Mouse (Mus musculus) adrenal gland, adult 8-10 months (tissue): ENCODE data around the gene Siah2. TPM values are rescaled to one million over a fixed set of nuclear protein-coding genes. Genes with fewer than 3 reads are reported as not detected.

Experiments used
- DNase-seq: peaks from one replicate; pipeline ENCODE4 v3.0.0; 2022
- total RNA-seq, 4 experiments: library from RNA; stranded (reverse); gene quantifications; 2 replicates each; pipeline ENCODE4 v1.2.4; 2022

The Siah2 gene
- 10 to 100 TPM; 14.2 to 23.9 (median 15.3) TPM for total RNA-seq

- DNase-seq, result peak; percentile 90
These were observed at the start of gene Siah2 for GRCm38 (mm10) chr3:58691997-58692721. Gene Siah2, minus strand, starts transcription at chr3:58692400.

GRCm38 (mm10) chr3:58739536-58739935 is 47.3 kb upstream of the Siah2 start:
- DNase-seq, result no peak

DNA sequence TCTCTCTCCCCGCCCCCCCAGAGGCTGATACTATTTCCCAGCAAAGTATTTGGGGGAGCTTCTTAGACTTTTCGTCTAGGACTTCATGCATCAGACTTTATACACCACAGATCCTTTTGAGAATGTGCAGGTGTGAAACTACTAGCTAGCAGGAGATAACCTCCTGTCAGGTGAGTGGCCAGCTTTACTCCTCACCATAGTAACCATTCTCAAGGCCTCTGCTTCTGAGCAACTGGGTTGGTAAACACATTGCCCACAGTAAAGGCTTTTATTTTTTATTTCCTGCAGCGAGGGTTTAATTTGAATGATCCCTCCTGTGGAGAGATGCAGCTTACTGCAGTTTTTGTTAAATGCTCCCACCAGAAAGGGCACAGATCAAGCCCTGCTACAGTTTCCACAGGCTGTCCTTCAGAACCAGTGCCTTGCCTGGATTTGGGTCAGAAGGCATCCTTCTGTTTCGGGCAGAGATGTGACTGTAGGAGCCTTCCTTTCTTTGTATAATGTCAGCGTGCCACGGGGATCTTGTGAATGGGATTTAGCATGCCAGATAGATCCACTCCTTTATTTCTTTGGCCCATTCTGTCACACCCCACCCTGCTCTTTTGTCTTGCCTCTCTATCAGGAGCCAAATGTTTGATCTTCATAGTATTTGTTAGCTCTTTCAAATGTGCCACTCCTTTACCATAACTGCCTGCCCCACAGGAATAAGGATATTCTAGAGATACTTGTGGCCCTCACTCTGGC is 46.3 kb upstream of the Siah2 start:
- DNase-seq, result no peak

DNA sequence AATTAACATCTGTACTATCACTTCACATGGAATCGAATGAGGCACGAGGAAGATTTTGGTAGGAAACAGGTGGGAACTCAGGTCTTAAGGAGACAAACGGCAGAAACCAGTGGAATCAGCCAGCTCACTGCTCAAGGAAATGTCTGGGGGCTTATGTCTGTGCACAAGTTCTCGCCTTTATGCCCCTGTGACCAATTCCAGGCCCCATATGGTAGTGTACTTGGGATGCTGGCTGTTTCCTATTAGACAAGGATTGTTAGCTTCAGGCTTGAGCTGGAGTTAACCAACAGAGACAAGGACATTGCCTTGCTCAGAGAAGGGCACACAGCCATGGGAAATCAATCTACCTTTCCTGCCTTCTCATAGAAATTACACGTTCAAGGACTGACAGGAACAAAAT is 39.3 kb upstream of the Siah2 start:
- no peak for DNase-seq

GRCm38 (mm10) chr3:58730580-58730979 is 38.4 kb upstream of the Siah2 start:
- no peak for DNase-seq

DNA sequence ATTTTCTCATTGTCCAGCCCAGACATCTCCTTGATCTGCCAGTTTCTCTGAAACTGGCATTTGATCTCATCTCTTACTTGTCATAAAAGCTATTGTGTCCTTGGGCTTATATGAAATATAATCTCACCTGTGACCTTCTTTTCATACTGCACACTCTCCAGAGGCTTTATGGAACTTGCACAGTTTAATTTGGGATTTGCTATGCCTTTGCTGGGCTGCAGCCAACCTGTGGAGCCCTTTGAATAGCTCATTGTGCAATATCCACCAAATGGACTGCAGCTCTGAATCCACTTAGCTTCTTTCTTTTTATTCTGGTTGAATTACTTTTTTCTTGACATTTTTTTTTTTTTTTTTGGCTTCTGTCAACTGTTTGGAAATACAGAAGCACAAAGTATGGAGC is 37.3 kb upstream of the Siah2 start:
- no peak for DNase-seq

DNA sequence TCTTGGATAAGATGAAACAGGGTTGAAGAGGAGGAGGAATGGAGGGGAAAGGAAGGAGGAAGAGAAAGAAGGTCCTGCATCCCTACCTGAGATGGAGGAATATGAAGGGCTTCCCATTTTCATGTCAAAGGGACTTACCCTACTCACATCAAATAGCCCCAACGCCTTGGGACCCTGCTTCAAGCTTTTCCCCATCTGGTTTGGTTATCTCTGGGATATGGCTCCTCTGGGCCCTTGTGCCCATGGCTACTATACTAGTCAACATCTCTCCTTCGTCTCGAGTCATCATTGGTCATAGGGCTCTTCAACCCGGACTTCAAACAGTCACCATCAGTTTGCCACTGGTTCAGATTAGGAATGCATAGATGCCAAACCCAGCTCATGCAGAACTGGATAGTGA is 35.4 kb upstream of the Siah2 start:
- DNase-seq, result no peak

- DNase-seq, result no peak
These were observed 34.8 kb upstream of the Siah2 start for GRCm38 (mm10) chr3:58727012-58727411.

DNA sequence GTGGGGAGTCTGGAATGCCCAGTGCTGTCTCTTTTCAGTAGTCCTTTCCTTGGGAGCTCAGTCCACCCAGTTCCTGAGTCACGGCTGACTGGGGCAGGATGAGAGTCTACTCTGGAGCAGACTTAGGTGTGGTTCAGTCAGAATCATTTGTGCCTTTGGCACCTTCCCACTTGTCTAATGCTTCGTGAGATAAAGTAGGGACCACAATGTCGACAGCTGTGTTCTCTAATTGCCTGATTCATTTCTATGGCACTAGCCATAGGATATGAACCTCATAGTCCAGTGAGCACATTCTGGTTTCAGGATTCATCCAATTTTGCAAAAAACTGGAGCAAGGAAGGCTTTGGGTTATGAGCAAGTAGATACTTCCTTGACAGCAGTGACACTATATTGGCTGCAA is 34.2 kb upstream of the Siah2 start:
- DNase-seq, result no peak

DNA sequence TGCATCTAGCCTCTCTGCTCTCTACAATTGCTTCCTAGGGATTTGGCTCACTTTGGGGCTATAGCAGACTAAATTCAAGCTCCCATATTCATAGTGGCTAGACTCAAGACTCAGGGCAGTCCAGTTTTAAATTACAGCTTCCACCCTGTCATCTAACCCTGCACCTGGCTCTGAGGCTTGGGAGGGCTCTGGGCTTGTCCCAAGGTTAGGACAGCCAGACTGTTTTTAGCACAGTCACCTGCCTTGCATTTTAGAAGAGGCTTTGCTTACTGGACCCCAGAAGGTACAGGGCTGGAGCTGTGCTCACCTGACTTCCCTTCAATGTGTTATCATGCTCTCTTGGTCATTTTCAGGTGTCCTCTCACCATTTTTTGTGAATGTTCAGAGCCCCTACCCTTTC is 32.6 kb upstream of the Siah2 start:
- DNase-seq, result no peak

- no peak for DNase-seq
These were observed 31.5 kb upstream of the Siah2 start for GRCm38 (mm10) chr3:58723656-58724055.

DNA sequence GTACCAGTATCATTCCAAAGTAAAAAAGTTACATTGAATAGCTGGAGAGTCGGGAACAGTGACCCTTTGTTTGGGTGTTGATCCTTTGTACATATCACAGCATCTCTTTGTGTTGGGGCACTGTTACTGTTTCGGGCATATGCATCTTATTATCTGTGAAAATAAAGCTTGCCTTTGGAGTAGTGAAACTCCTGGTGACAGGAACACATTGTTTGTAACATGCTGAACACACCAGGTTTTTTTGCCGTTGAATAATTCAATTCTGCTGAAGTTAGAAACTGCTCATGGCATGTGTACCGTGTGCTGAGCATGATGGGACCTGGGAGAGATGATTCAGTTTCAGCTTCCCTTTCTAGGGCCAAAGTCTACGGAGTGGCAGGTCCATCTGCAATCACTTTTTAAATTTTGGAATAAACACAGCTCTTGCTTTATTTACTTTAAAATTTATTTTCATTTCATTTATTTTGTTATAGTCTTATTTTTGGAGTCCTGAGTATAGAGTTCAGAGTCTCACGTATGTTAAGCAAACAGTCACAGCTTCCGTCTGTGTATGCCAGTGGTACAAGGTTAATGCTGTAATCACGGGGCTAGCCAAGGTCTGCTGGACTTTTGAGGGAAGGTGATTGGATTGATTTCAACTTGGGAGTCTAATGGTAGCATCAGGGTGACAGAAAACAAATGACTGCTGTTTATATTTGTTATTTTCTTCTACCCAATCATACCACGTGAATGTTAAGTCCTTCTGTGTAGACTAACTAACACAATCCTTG is 27.4 kb upstream of the Siah2 start:
- DNase-seq, result peak; percentile 36

DNA sequence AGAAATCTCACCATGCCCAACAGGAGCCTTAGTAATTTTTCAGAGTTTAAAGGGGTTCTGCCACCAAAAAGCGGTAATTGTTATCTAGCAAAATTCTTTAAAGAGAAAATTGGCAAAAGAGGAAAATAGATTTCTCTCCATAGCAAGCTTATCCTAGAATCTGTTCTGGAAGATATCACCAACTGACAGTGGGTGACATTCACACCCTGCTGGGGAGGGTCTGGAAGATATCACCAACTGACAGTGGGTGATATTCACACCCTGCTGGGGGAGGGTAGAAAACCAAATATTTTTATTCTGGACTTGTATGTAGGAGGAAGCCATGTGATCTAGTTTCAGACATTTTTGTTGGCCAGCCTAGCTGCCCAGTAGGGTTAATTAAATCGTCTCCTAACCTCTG is 24.5 kb upstream of the Siah2 start:
- DNase-seq, result no peak

GRCm38 (mm10) chr3:58714767-58715166 is 22.6 kb upstream of the Siah2 start:
- DNase-seq, result no peak

GRCm38 (mm10) chr3:58714034-58714433 is 21.8 kb upstream of the Siah2 start:
- no peak for DNase-seq

GRCm38 (mm10) chr3:58713191-58713590 is 21.0 kb upstream of the Siah2 start:
- DNase-seq, result no peak

GRCm38 (mm10) chr3:58704547-58704946 is 12.3 kb upstream of the Siah2 start:
- DNase-seq, result no peak

GRCm38 (mm10) chr3:58703748-58704147 is 11.5 kb upstream of the Siah2 start:
- DNase-seq, result no peak

GRCm38 (mm10) chr3:58702329-58702728 is 10.1 kb upstream of the Siah2 start:
- no peak for DNase-seq

GRCm38 (mm10) chr3:58701441-58701840 is 9.2 kb upstream of the Siah2 start:
- no peak for DNase-seq

DNA sequence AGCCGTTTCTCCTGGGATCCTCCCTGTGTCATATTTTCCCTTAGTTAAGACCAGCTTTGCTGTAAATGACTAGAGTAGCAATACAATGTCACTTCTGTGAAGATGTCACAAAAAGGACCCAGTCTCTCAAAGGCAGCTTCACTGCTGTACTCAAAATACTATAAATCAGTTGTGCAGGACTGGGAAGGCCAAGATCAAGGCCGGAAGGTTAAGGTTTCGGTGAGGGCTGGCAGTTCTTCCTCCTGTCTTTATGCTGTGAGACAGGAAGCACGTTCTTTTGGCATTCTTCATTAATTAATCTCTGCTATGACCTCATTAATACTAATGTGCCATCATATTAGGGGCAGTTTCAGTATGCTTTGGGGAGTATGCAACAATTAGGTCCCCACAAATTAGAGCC is 5.7 kb upstream of the Siah2 start:
- no peak for DNase-seq

DNA sequence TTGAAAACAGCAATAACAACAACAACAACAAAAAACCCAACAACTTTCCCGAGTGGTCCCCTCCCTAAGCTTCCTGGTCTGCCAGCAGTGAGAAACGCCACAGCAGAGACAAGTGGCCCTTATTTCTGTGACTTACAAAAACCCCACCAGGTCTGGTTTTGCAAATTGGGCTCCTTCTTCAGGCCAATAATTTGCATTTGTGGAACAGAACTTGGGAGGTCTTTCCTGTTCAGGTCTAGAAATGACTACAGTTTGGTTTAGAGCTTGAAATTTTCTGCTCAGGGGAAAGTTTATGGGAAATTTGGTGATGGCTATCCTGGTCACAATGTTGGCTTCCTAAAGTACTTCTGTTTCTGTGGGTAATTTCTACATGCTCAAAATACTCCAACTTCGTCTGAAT is 4.6 kb upstream of the Siah2 start:
- no peak for DNase-seq

GRCm38 (mm10) chr3:58695507-58695906 is 3.3 kb upstream of the Siah2 start:
- DNase-seq, result no peak
